Mouse (Mus musculus): Measurements from ENCODE around the gene Mrps27. TPM values are rescaled to one million over a fixed set of nuclear protein-coding genes. Genes with fewer than 3 reads are reported as not detected.

Gene Mrps27
- polyA plus RNA-seq, 1 experiment from 2014 or later, result 67.1 TPM

DNA sequence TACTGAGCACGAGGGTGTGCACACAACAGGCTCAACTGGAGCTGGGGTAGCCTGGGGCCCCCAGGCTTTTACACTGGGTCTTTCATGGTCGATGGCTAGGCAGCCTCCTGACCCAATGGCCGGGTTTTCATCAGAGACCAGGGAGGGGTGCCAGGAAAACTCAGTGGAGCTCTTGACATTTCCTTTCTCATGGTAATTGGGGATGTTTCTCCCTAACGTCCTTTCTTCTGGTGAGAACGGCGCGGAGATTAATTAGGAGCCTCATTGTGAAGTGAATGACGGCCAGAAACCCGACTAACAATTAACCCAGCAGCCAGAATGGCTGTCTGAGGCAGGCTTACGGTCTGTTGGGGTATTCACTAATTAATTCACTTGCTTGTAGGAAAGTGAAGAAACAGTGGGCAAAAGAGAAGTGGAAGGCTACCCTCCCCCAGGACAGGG is 99.9 kb downstream of the Mrps27 start:
- peak overlapping the region; percentile 39 for H3K4me2 ChIP-seq (ENCODE audit: low read depth)
- 8% methylated on average over 10 of the region's 10 CpGs for WGBS
- H3K4me1 ChIP-seq (ENCODE audit: control insufficient read depth, insufficient read depth, low read length), result peaks cover 43% of the 10 kb centered on the region
- DNase-seq (ENCODE audit: low spot score) (peak; percentile 83), ATAC-seq (ENCODE audit: insufficient read depth, low FRiP score, low TSS enrichment) (peak; percentile 89)
- peak overlapping the region; percentile 39 for H3K4me3 ChIP-seq (ENCODE audit: low read depth, low read length)
- H3K27me3 ChIP-seq (ENCODE audit: control insufficient read depth, insufficient read depth, low read length), result no peaks in the 10 kb centered on the region
- H3K36me3 ChIP-seq (ENCODE audit: control insufficient read depth, insufficient read depth, low read length), result peaks cover 14% of the 10 kb centered on the region
- H3K9ac ChIP-seq (ENCODE audit: low read length), result peak overlapping the region; percentile 62
- no peaks in the 10 kb centered on the region for H3K9me3 ChIP-seq (ENCODE audit: control insufficient read depth, low read length)
- H3K27ac ChIP-seq (ENCODE audit: low read depth, low read length), result peak overlapping the region; percentile 89

DNA sequence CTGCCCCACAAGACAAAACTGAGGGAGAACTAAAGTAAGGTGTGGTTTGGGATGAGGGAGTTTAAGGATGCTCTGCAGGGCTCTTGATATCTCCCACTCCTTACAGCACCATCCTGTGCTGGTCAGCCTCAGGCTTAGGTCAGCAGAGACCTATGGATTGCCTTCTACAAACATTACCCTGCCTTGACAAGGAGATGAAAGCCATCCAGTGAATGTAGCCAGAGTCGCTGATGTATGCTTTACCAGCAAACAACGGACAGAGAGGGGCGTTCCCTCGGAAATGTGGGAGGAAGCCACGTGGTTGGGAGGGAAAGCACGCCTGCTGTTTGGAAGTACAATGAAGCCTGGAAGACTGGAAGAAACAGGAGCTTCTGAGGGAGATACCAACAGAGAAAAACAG is 100.3 kb downstream of the Mrps27 start:
- ATAC-seq (ENCODE audit: insufficient read depth, low FRiP score, low TSS enrichment) (peak; percentile 51), DNase-seq (ENCODE audit: low spot score) (peak; percentile 76)
- no peaks in the 10 kb centered on the region for H3K9me3 ChIP-seq (ENCODE audit: control insufficient read depth, low read length)
- peak overlapping the region; percentile 39 for H3K4me2 ChIP-seq (ENCODE audit: low read depth)
- peaks cover 43% of the 10 kb centered on the region for H3K4me1 ChIP-seq (ENCODE audit: control insufficient read depth, insufficient read depth, low read length)
- H3K36me3 ChIP-seq (ENCODE audit: control insufficient read depth, insufficient read depth, low read length), result peaks cover 10% of the 10 kb centered on the region
- H3K27me3 ChIP-seq (ENCODE audit: control insufficient read depth, insufficient read depth, low read length), result no peaks in the 10 kb centered on the region
- 3% methylated on average over 6 of the region's 6 CpGs for whole genome bisulfite sequencing
- peak overlapping the region; percentile 89 for H3K27ac ChIP-seq (ENCODE audit: low read depth, low read length)
- H3K9ac ChIP-seq (ENCODE audit: low read length), result no peak overlapping the region
- H3K4me3 ChIP-seq (ENCODE audit: low read depth, low read length), result no peak overlapping the region

DNA sequence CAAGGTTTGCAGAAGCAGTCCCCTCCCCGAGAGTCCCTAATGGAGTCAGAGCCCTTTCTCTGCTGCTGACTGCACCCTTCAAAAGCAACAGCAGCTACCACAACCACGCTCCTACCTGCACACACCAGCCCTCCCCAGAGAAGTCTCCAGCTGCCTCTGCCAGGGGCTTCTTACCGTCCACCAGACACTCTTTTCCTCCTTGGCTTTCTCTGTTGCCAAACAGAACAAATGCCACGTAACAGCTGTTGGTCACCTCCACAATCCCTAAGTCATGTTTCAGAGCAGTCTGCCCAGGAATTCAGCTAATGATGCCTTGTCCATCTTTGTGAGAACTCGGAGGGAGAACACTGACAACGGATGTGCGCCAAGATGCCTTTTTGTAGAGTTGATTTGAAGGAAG is 102.4 kb downstream of the Mrps27 start:
- Histone ChIP-seq H3K27ac (ENCODE audit: low read depth, low read length) (peak overlapping the region; percentile 85), H3K9ac (ENCODE audit: low read length) (peak overlapping the region; percentile 41)
- 73% methylated on average over 7 of the region's 7 CpGs for WGBS

DNA sequence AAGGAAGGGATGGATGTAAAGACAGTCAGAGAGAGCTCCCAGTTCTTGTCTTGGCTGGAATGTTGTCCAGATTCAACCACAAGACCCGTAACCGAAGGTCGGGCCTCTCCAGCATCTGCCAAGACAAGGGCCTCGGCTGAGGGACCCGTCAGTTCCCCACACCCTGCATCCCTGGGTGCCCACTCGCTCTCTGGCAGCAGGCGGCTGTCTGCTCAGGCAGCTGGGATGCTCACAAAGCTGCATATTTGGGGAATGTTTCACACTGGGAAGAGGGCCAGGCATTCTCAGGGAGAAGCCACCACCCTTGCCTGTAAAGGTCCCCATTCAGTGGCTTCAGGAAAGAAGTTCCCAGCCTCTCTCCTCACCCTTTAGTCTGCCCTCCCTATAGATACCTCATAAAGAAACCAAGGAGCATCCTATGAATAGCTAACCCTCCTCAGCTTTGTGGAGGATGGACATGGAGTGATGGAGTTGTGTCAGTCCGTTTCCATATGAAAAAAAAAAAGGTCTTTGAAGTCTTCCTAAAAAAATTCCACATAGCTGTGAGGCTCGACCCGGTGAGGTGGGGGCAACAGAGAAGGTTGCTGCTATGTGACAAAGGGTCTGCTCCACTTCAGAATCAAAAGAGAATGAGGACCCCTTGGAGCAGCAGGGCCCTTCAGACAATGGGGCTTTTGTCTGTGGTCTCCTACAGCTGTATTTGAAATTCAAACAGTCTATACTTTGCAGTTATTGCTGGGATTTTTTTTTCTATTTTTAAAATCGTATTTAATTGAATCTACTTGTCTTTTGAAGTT is 103.0 kb downstream of the Mrps27 start:
- Histone ChIP-seq H3K4me2 (ENCODE audit: low read depth) (peak overlapping the region; percentile 10), H3K9ac (ENCODE audit: low read length) (peak overlapping the region; percentile 41), H3K27me3 (ENCODE audit: control insufficient read depth, insufficient read depth, low read length) (no peaks in the 10 kb centered on the region), H3K4me3 (ENCODE audit: low read depth, low read length) (no peak overlapping the region), H3K9me3 (ENCODE audit: control insufficient read depth, low read length) (no peaks in the 10 kb centered on the region), H3K4me1 (ENCODE audit: control insufficient read depth, insufficient read depth, low read length) (peaks cover 33% of the 10 kb centered on the region), H3K36me3 (ENCODE audit: control insufficient read depth, insufficient read depth, low read length) (no peaks in the 10 kb centered on the region), H3K27ac (ENCODE audit: low read depth, low read length) (peak overlapping the region; percentile 85)
- ATAC-seq (ENCODE audit: insufficient read depth, low FRiP score, low TSS enrichment), result no peak
- 33% methylated on average over 11 of the region's 11 CpGs for WGBS
- DNase-seq (ENCODE audit: low spot score), result peak; percentile 52

More for the DNA sequence above, 102.4 kb downstream of the Mrps27 start:
- H3K4me2 ChIP-seq (ENCODE audit: low read depth), result peak overlapping the region; percentile 10
- ATAC-seq (ENCODE audit: insufficient read depth, low FRiP score, low TSS enrichment) (no peak), DNase-seq (ENCODE audit: low spot score) (no peak)
- peaks cover 39% of the 10 kb centered on the region for H3K4me1 ChIP-seq (ENCODE audit: control insufficient read depth, insufficient read depth, low read length)
- H3K36me3 ChIP-seq (ENCODE audit: control insufficient read depth, insufficient read depth, low read length), result no peaks in the 10 kb centered on the region
- H3K4me3 ChIP-seq (ENCODE audit: low read depth, low read length), result no peak overlapping the region
- no peaks in the 10 kb centered on the region for H3K9me3 ChIP-seq (ENCODE audit: control insufficient read depth, low read length)
- H3K27me3 ChIP-seq (ENCODE audit: control insufficient read depth, insufficient read depth, low read length), result no peaks in the 10 kb centered on the region

DNA sequence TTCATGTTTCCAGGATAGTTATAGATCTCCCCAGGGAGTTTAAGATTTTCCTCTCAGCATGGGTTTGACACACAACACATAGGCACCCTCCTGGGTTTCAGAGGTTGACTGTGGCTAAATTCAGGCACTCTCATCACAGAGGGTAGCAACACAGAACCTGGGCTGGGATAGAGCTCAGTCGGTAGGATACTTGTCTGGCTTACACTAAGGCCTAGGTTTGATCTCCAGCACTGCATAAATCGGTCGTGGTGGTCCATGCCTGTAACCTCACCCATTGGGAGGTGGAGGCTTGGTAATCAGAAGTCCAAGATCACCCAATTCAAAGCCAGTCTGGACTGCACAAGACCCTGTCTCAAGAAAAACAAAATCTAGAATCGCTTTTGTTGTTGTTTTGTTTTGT is 103.7 kb downstream of the Mrps27 start:
- no peak overlapping the region for H3K27ac ChIP-seq (ENCODE audit: low read depth, low read length)

DNA sequence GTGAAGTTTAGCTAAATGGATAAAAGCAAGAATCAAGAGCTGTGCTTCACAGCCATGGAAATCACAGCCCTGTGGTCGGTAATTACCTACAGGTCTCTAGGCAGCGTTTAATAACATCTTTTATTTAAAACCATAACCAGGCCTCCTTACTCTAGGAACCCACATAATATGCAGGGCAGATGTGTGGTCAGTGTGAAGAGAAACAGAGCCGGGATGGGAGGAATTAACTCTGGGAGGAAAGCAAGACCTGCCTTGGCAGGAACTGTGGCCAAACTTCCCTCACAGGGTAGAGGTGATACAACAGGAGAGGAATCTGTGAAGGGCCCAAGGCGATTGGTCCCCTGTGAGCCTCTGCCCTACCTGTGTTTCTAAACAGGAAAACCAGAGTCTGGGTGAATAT is 105.0 kb downstream of the Mrps27 start:
- Histone ChIP-seq H3K4me3 (ENCODE audit: low read depth, low read length) (no peak overlapping the region), H3K27me3 (ENCODE audit: control insufficient read depth, insufficient read depth, low read length) (no peaks in the 10 kb centered on the region), H3K27ac (ENCODE audit: low read depth, low read length) (no peak overlapping the region), H3K9ac (ENCODE audit: low read length) (no peak overlapping the region), H3K4me1 (ENCODE audit: control insufficient read depth, insufficient read depth, low read length) (peaks cover 32% of the 10 kb centered on the region), H3K4me2 (ENCODE audit: low read depth) (no peak overlapping the region), H3K36me3 (ENCODE audit: control insufficient read depth, insufficient read depth, low read length) (no peaks in the 10 kb centered on the region), H3K9me3 (ENCODE audit: control insufficient read depth, low read length) (no peaks in the 10 kb centered on the region)
- DNase-seq (ENCODE audit: low spot score) (no peak), ATAC-seq (ENCODE audit: insufficient read depth, low FRiP score, low TSS enrichment) (no peak)
- 87% methylated on average over 4 of the region's 4 CpGs for WGBS

More for the DNA sequence above, 103.7 kb downstream of the Mrps27 start:
- no peak overlapping the region for H3K4me3 ChIP-seq (ENCODE audit: low read depth, low read length)
- no peaks in the 10 kb centered on the region for H3K36me3 ChIP-seq (ENCODE audit: control insufficient read depth, insufficient read depth, low read length)
- no peaks in the 10 kb centered on the region for H3K9me3 ChIP-seq (ENCODE audit: control insufficient read depth, low read length)
- H3K27me3 ChIP-seq (ENCODE audit: control insufficient read depth, insufficient read depth, low read length), result no peaks in the 10 kb centered on the region
- ATAC-seq (ENCODE audit: insufficient read depth, low FRiP score, low TSS enrichment) (no peak), DNase-seq (ENCODE audit: low spot score) (no peak)
- no peak overlapping the region for H3K9ac ChIP-seq (ENCODE audit: low read length)
- peaks cover 33% of the 10 kb centered on the region for H3K4me1 ChIP-seq (ENCODE audit: control insufficient read depth, insufficient read depth, low read length)
- H3K4me2 ChIP-seq (ENCODE audit: low read depth), result no peak overlapping the region
- 36% methylated on average over 4 of the region's 4 CpGs for WGBS

DNA sequence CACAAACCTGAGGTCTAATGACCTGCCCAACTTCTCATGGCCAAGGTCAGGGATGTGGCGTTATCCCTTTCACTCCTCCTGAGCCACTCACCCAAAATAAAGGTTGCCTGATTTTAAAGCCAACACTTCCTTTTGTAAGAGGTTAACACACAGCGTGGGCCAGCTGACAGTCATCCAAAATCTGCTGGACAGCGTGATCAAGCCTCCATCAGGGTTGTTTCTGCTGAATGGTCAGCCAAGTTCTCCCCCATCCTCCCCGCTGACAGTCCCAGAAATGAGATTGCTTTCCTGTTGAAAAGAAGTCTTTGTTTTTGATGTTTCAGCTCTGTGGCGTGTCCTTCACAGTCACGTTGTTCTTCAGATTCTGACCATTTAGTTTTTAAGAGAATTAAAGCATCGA is 106.2 kb downstream of the Mrps27 start:
- no peak for DNase-seq (ENCODE audit: low spot score)
- no peak overlapping the region for H3K4me2 ChIP-seq (ENCODE audit: low read depth)
- H3K36me3 ChIP-seq (ENCODE audit: control insufficient read depth, insufficient read depth, low read length), result no peaks in the 10 kb centered on the region
- H3K9ac ChIP-seq (ENCODE audit: low read length), result no peak overlapping the region
- H3K9me3 ChIP-seq (ENCODE audit: control insufficient read depth, low read length), result no peaks in the 10 kb centered on the region
- no peak for ATAC-seq (ENCODE audit: insufficient read depth, low FRiP score, low TSS enrichment)
- no peaks in the 10 kb centered on the region for H3K27me3 ChIP-seq (ENCODE audit: control insufficient read depth, insufficient read depth, low read length)
- no peak overlapping the region for H3K27ac ChIP-seq (ENCODE audit: low read depth, low read length)
- H3K4me3 ChIP-seq (ENCODE audit: low read depth, low read length), result no peak overlapping the region
- 91% methylated on average over 7 of the region's 7 CpGs for WGBS
- peaks cover 23% of the 10 kb centered on the region for H3K4me1 ChIP-seq (ENCODE audit: control insufficient read depth, insufficient read depth, low read length)

DNA sequence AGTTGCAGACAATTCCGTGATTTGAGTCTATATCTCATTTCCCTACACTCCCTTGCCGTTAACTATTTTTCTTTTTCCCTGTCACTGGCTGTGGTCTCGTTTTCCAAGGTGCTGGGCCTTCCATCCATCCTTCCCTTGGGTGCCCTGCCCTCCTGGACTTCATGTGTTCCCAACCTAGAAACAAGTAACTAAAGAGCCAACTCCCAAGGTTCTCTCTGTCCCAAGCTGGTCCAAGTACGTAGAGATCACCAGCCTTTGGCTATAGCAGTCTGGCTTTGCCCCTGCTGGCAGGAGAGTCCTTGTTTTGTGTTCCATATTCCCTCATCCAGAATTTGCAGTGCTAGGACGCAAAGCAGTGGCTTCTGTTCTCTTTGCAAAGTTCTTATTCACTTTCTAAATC is 106.7 kb downstream of the Mrps27 start:
- no peak overlapping the region for H3K4me2 ChIP-seq (ENCODE audit: low read depth)
- no peaks in the 10 kb centered on the region for H3K27me3 ChIP-seq (ENCODE audit: control insufficient read depth, insufficient read depth, low read length)
- H3K4me3 ChIP-seq (ENCODE audit: low read depth, low read length), result no peak overlapping the region
- DNase-seq (ENCODE audit: low spot score), result no peak
- no peaks in the 10 kb centered on the region for H3K36me3 ChIP-seq (ENCODE audit: control insufficient read depth, insufficient read depth, low read length)
- no peak overlapping the region for H3K9ac ChIP-seq (ENCODE audit: low read length)
- H3K27ac ChIP-seq (ENCODE audit: low read depth, low read length), result no peak overlapping the region
- H3K4me1 ChIP-seq (ENCODE audit: control insufficient read depth, insufficient read depth, low read length), result peaks cover 18% of the 10 kb centered on the region
- no peak for ATAC-seq (ENCODE audit: insufficient read depth, low FRiP score, low TSS enrichment)
- H3K9me3 ChIP-seq (ENCODE audit: control insufficient read depth, low read length), result no peaks in the 10 kb centered on the region
- WGBS, result 90% methylated on average over 5 of the region's 5 CpGs

DNA sequence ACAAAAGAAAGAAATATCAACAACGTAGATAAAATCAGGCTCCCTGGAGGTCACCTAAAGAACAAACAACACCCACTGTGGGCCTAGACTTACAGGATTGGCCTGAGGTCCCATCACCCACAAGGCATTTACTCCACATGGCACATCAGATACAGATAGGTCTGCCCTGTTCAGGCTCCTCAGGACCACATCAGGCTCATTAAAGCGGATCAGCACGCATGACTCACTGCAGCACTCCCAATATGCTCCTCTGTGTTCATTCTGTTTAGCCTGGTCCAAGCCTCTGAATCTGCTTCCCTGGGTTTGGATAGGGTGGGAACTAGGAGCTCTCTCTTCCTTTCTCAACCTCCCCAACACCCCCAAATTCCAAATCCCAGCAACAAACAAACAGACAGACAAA is 107.9 kb downstream of the Mrps27 start:
- ATAC-seq (ENCODE audit: insufficient read depth, low FRiP score, low TSS enrichment) (no peak), DNase-seq (ENCODE audit: low spot score) (no peak)
- no peak overlapping the region for H3K27ac ChIP-seq (ENCODE audit: low read depth, low read length)
- H3K4me2 ChIP-seq (ENCODE audit: low read depth), result no peak overlapping the region
- peaks cover 8% of the 10 kb centered on the region for H3K4me1 ChIP-seq (ENCODE audit: control insufficient read depth, insufficient read depth, low read length)
- no peak overlapping the region for H3K4me3 ChIP-seq (ENCODE audit: low read depth, low read length)
- no peaks in the 10 kb centered on the region for H3K27me3 ChIP-seq (ENCODE audit: control insufficient read depth, insufficient read depth, low read length)
- H3K9ac ChIP-seq (ENCODE audit: low read length), result no peak overlapping the region
- 92% methylated on average over 3 of the region's 3 CpGs for WGBS
- H3K9me3 ChIP-seq (ENCODE audit: control insufficient read depth, low read length), result no peaks in the 10 kb centered on the region
- H3K36me3 ChIP-seq (ENCODE audit: control insufficient read depth, insufficient read depth, low read length), result no peaks in the 10 kb centered on the region

Measured in neural tube, embryonic 11.5 days (tissue).